Mouse (Mus musculus) hindbrain, embryonic 11.5 days (tissue): ENCODE results near the gene Myog. TPM values are rescaled to one million over a fixed set of nuclear protein-coding genes. Genes with fewer than 3 reads are reported as not detected.

ENCODE experiments used
- ATAC-seq: fragments of 200-750 bp; cut with Nextera tagmentation; 2 replicates; pipeline ENCODE4 v1.8.0; 2017; ENCODE audit warnings: mild to moderate bottlenecking, moderate TSS enrichment, moderate library complexity; ENCODE audit not compliant: low FRiP score
- DNase-seq: peaks from one replicate; pipeline ENCODE4 v3.0.0-alpha.2; 2015; ENCODE audit warnings: low spot score
- H3K27ac ChIP-seq: fragments of 300-500 bp; sonication (generic); 2 replicates; pipeline ENCODE4 v1.5.1; 2014; ENCODE audit warnings: mild to moderate bottlenecking, low read depth, low read length
- H3K27me3 ChIP-seq: fragments of 300-500 bp; sonication (generic); 2 replicates; pipeline ENCODE4 v1.6.1; 2014; ENCODE audit warnings: mild to moderate bottlenecking, low read length, moderate library complexity, mixed read lengths; ENCODE audit not compliant: control insufficient read depth, insufficient read depth
- H3K36me3 ChIP-seq: fragments of 300-500 bp; sonication (generic); 2 replicates; pipeline ENCODE4 v1.6.1; 2014; ENCODE audit warnings: mild to moderate bottlenecking, low read length, moderate library complexity, mixed read lengths; ENCODE audit not compliant: control insufficient read depth, insufficient read depth
- H3K4me1 ChIP-seq: fragments of 300-500 bp; sonication (generic); replicated peaks from 2 replicates; pipeline ENCODE4 v1.6.1; 2014; ENCODE audit warnings: low read length, mixed read lengths; ENCODE audit not compliant: control insufficient read depth, insufficient read depth
- H3K4me2 ChIP-seq: fragments of 300-500 bp; sonication (generic); replicated peaks from 2 replicates; pipeline ENCODE4 v1.6.1; 2014; ENCODE audit warnings: mild to moderate bottlenecking, low read depth, low read length
- H3K4me3 ChIP-seq: fragments of 300-500 bp; sonication (generic); 2 replicates; pipeline ENCODE4 v1.5.1; 2014; ENCODE audit warnings: low read depth, low read length
- H3K9ac ChIP-seq: fragments of 300-500 bp; sonication (generic); 2 replicates; pipeline ENCODE4 v1.6.1; 2014; ENCODE audit warnings: low read depth, low read length
- H3K9me3 ChIP-seq: fragments of 300-500 bp; sonication (generic); 2 replicates; pipeline ENCODE4 v1.6.1; 2016; ENCODE audit warnings: low read length; ENCODE audit not compliant: control insufficient read depth
- WGBS: fragments of 180-500 bp; shearing (Covaris S2); extraction: QIAGEN DNeasy Blood & Tissue Kit; methylation state at CpG from one replicate; pipeline ENCODE4 v1.1.7; 2014; 5-methylcytosine and 5-hydroxymethylcytosine counted together
- polyA plus RNA-seq: library from polyadenylated mRNA; unstranded; fragments of >200 nt; fragmentation: Nextera tagmentation; extraction: Ambion mirVana; gene quantifications from 2 replicates; pipeline ENCODE4 v1.2.1, GENCODE M21; 2014

The Myog gene
- polyA plus RNA-seq, 1 experiment from 2014 or later = 5.5 TPM

DNA sequence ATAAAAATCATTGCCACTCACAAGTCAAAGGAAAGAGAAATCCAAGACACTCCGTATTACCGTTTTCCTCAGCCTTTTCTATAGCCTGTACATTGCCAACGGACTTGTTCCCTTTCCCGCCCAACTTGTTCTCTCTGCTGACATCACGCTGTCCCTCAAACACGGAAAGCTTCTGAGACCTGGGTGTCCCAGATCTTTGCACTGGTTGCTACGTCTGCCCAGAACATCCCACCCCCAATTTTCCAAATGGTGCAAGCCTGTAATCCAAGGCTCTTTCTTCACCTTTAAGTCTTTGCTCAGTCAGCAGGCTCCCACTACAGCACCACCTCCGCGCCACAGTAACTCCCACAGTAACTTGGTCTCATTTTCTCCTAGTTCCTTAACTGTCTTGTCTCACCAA lies 15.2 kb downstream of the Myog start:
- H3K27ac ChIP-seq = no peak overlapping the region
- H3K4me2 ChIP-seq = no peak overlapping the region
- DNase-seq (no peak), ATAC-seq (no peak)
- 94% methylated on average over 9 of the region's 9 CpGs for WGBS
- no peaks in the 10 kb centered on the region for H3K27me3 ChIP-seq
- no peaks in the 10 kb centered on the region for H3K9me3 ChIP-seq
- no peaks in the 10 kb centered on the region for H3K36me3 ChIP-seq
- no peak overlapping the region for H3K9ac ChIP-seq
- H3K4me1 ChIP-seq = 0 out of 2 replicates have a peak, but pooled peaks cover 3% of the 10 kb centered on the region
- H3K4me3 ChIP-seq = no peak overlapping the region

DNA sequence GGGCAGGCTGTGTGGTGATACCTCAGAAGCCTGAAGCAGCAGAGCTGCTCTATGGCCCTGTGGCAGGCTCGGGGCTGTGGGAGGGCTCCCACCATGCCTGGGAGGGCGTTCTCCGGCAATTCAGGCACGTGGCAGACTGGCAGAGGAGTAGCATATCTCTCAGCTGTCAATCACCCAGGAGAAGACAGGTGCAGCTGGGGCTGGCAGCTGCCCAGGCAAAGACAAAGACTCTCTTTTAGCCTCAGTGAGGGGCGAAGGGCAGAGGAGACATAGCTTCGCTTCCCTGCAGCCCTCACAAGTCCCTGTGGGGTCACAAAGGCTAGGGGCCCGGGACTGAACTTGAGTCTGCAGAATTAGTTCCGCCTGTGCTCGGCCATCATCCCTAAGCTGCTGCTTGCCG lies 17.6 kb downstream of the Myog start:
- Histone ChIP-seq H3K4me3 (no peak overlapping the region), H3K27me3 (no peaks in the 10 kb centered on the region), H3K9ac (no peak overlapping the region), H3K27ac (no peak overlapping the region), H3K4me1 (0 out of 2 replicates have a peak, but pooled peaks cover 3% of the 10 kb centered on the region), H3K4me2 (no peak overlapping the region), H3K36me3 (no peaks in the 10 kb centered on the region), H3K9me3 (no peaks in the 10 kb centered on the region)
- 47% methylated on average over 10 of the region's 10 CpGs for WGBS
- no peak for DNase-seq
- ATAC-seq = peak; percentile 38; the same call in 1 of the 2 replicates

DNA sequence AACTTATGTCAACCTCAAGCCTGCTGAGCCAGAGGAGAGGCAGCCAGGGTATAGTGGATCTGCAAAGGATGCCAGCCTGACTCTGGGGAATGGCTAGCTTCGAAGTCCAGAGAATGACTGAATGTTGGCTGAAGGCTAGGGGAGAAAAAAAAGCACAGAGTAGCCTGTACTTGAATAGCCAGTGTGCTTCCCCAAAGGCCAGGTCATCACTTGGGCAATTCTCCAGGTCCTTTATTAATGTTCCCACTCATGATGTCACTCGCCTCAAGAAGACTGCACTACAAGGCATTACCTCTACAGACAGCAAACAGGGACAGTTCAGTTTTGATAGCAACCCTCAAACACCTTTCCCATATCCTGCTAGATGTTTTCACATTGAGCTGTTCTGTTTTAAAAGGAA lies 20.5 kb downstream of the Myog start:
- Histone ChIP-seq H3K4me2 (no peak overlapping the region), H3K36me3 (no peaks in the 10 kb centered on the region), H3K4me3 (no peak overlapping the region), H3K9ac (no peak overlapping the region), H3K9me3 (no peaks in the 10 kb centered on the region), H3K27me3 (no peaks in the 10 kb centered on the region), H3K27ac (no peak overlapping the region), H3K4me1 (0 out of 2 replicates have a peak, but pooled peaks cover 3% of the 10 kb centered on the region)
- 88% methylated on average over 2 of the region's 2 CpGs for WGBS
- DNase-seq (no peak), ATAC-seq (no peak)

DNA sequence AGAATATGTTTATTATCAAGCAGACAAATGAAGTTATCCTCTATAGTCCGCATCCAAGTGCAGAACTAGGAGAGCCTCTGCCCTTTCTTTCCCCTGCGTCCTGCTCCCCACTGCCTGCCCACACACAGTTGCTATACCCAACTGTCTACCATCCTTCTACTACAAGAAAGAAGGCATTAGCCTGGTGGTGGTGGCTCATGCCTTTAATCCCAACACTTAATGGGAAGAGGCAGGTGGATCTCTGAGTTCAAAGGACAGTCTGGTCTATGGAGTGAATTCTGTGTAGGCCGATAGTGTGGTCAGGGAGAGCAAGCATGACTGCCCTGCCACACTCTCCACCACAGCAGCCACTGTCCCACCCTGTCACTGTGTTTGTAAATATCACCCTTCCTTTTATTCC lies 20.9 kb downstream of the Myog start:
- ATAC-seq = no peak
- Histone ChIP-seq H3K4me2 (no peak overlapping the region), H3K9ac (no peak overlapping the region), H3K36me3 (no peaks in the 10 kb centered on the region), H3K27ac (no peak overlapping the region), H3K4me3 (no peak overlapping the region), H3K4me1 (0 out of 2 replicates have a peak, but pooled peaks cover 3% of the 10 kb centered on the region), H3K27me3 (no peaks in the 10 kb centered on the region), H3K9me3 (no peaks in the 10 kb centered on the region)
- WGBS = 96% methylated on average over 3 of the region's 3 CpGs
- DNase-seq = no peak

DNA sequence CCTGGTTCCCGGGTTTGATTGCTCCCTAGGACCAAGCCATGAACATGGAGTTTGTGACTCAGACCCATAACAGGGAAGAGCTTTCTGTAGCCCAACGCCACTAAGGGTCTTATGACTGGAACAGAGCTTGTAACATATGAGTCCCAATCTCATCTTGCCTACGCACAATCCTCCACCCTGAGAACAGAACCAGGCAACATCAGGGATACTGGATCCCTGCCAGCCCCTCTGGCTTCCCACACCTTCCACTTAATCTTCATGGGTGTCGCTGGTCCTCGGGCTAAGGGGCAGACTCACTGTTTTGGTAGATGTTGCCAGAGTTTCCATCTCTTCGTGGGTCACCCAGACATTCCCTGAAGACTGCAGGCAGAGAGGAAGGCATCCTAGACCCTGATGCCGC lies 22.0 kb downstream of the Myog start:
- no peaks in the 10 kb centered on the region for H3K36me3 ChIP-seq
- 91% methylated on average over 7 of the region's 7 CpGs for WGBS
- no peak for DNase-seq

DNA sequence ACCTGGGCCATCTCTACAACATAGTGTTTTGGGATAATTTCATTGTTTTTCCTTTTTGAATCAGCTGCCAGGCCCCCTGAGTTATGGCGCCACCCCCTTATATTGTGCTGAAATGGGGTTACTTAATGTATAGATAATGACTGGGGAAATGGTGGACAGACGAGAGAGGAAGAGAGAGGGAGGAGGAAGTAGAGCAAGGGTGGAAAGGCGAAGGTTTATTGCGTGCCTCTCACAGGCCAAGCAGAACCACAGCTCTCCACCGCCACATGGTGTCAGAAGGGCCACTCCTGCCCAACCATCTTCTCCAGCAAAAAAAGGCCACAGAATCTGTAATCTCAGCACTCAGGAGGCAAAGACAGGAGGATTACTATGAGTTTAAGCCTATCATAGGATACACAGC lies 25.4 kb downstream of the Myog start:
- Histone ChIP-seq H3K27me3 (no peaks in the 10 kb centered on the region), H3K27ac (no peak overlapping the region), H3K4me1 (no peaks in the 10 kb centered on the region), H3K9me3 (no peaks in the 10 kb centered on the region), H3K4me3 (no peak overlapping the region), H3K9ac (no peak overlapping the region), H3K4me2 (no peak overlapping the region), H3K36me3 (no peaks in the 10 kb centered on the region)
- ATAC-seq = no peak
- WGBS = 92% methylated on average over 5 of the region's 5 CpGs
- no peak for DNase-seq

More for the DNA sequence above, 22.0 kb downstream of the Myog start:
- ATAC-seq = no peak
- no peak overlapping the region for H3K9ac ChIP-seq
- no peaks in the 10 kb centered on the region for H3K9me3 ChIP-seq
- H3K4me2 ChIP-seq = no peak overlapping the region
- H3K4me3 ChIP-seq = no peak overlapping the region
- 0 out of 2 replicates have a peak, but pooled peaks cover 3% of the 10 kb centered on the region for H3K4me1 ChIP-seq
- H3K27ac ChIP-seq = no peak overlapping the region
- H3K27me3 ChIP-seq = no peaks in the 10 kb centered on the region

DNA sequence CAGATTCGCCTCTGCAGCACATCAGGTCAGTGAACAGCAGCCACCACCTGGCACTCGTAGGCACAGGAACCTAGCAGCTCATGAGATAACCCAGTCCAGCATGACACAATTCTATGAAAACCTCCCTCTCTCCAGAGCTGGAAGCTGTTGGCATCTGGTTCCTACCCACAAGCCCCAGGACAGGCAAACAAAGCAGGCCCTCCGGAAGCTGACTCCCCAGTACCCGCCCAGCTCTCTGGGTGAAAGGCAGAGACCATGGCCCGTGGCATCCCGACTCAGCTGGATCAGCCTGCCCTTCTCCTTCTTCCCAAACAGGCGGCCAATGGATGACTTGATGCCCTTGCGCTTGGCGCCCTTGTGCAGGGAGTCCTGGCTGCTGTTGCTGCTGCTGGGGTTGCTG lies 26.6 kb downstream of the Myog start:
- DNase-seq (no peak), ATAC-seq (no peak)
- no peaks in the 10 kb centered on the region for H3K36me3 ChIP-seq
- no peak overlapping the region for H3K4me2 ChIP-seq
- 91% methylated on average over 9 of the region's 9 CpGs for WGBS
- H3K4me3 ChIP-seq = no peak overlapping the region
- peaks cover 3% of the 10 kb centered on the region; the same call in 1 of the 2 replicates for H3K4me1 ChIP-seq
- no peak overlapping the region for H3K9ac ChIP-seq
- H3K27ac ChIP-seq = no peak overlapping the region
- no peaks in the 10 kb centered on the region for H3K27me3 ChIP-seq
- H3K9me3 ChIP-seq = no peaks in the 10 kb centered on the region

DNA sequence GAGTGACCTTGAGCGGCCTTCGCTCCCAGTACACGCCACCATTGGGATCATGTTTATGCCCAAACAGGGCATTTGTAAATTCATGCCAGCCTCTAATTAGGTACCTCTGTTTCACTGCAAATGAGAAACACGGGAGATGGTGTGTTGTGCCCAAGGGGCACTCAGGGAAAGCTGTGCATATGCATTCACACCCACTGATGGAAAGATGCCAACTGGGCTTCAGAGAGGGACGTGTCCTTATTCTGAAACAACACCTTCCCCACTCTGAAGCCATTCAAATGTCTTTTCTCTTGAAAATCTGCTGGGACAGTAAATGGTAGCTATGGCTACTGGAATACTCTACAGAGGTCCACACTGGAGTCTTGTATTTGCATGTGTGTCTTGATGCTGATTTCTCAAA lies 28.5 kb downstream of the Myog start:
- DNase-seq = no peak
- Histone ChIP-seq H3K9me3 (no peaks in the 10 kb centered on the region), H3K27ac (no peak overlapping the region), H3K36me3 (no peaks in the 10 kb centered on the region), H3K9ac (no peak overlapping the region), H3K27me3 (no peaks in the 10 kb centered on the region), H3K4me3 (no peak overlapping the region), H3K4me1 (peaks cover 3% of the 10 kb centered on the region; the same call in 1 of the 2 replicates), H3K4me2 (no peak overlapping the region)
- ATAC-seq = no peak
- 85% methylated on average over 5 of the region's 5 CpGs for WGBS

DNA sequence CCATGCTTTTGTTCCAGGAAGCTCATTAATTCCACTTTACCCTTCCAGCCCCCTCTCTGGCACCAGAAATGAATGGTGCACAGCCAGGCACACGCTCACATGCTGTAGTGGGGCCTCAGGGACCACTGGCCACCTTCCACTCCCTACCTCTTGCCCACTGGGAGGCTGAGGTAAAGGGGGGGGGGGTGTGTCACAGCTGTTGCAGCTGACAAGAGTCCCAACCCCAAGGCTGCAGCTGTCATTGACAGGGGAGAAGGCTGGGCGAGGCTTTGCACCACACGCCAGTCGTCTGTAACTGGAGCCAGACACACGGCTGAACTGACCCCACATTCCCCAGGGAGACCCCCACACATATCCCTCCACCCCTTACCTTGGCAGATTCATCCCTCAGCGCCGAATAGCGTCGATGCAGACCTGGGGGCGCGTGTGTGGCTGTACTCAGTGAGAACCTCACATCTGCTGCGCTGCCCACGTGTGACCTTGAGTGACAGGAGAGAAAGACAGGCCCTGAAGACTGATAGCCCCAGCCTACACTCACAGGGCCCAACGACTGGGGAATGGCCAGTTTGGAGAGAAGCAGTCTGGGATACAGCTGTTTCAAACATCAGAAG lies 31.0 kb downstream of the Myog start:
- ATAC-seq (peak; percentile 56), DNase-seq (peak; percentile 46)
- H3K9me3 ChIP-seq = no peaks in the 10 kb centered on the region
- H3K27ac ChIP-seq = peak overlapping the region; percentile 17; the same call in 1 of the 2 replicates
- peaks cover 3% of the 10 kb centered on the region; the same call in 1 of the 2 replicates for H3K4me1 ChIP-seq
- no peak overlapping the region for H3K9ac ChIP-seq
- WGBS = 62% methylated on average over 14 of the region's 14 CpGs
- no peak overlapping the region for H3K4me2 ChIP-seq
- no peak overlapping the region for H3K4me3 ChIP-seq
- no peaks in the 10 kb centered on the region for H3K36me3 ChIP-seq
- no peaks in the 10 kb centered on the region for H3K27me3 ChIP-seq
